Mouse (Mus musculus) kidney, postnatal 4 days (tissue): ENCODE data around the gene Dgcr2.

Experiments
- DNase-seq, 2 experiments: peaks; one replicate each; pipeline ENCODE4 v3.0.0; 2021; ENCODE audit warnings: mixed read lengths in 2 of 2

The Dgcr2 gene

GRCm38 (mm10) chr16:17911052-17911595 is 12.8 kb upstream of the Dgcr2 start, which contains the start of gene Ess2:
Gene Ess2 (minus strand): TSS chr16:17911348.
- DNase-seq = peak; percentile 87 to 93

GRCm38 (mm10) chr16:17896091-17896490 is 2.3 kb downstream of the Dgcr2 start:
- no peak for DNase-seq

- no peak for DNase-seq
Measured at GRCm38 (mm10) chr16:17893923-17894322, 4.4 kb downstream of the Dgcr2 start, which contains the start of gene Tssk1. Gene Tssk1 (plus strand): TSS chr16:17894223.

- peak; percentile 24 to 41 for DNase-seq
Measured at GRCm38 (mm10) chr16:17892606-17893005, 5.8 kb downstream of the Dgcr2 start.

- peak; percentile 100 for DNase-seq
Measured at GRCm38 (mm10) chr16:17891567-17891959, 6.8 kb downstream of the Dgcr2 start, which contains the start of gene Gm20518. Gene Gm20518 (minus strand): TSS chr16:17891671.

- DNase-seq = peak; percentile 83 to 90
Measured at GRCm38 (mm10) chr16:17890917-17891566, 7.3 kb downstream of the Dgcr2 start.

GRCm38 (mm10) chr16:17890342-17890727 is 8.0 kb downstream of the Dgcr2 start:
- no peak for DNase-seq

- DNase-seq = no peak
Measured at GRCm38 (mm10) chr16:17889689-17890341, 8.5 kb downstream of the Dgcr2 start.

- DNase-seq = no peak
Measured at GRCm38 (mm10) chr16:17884116-17884515, 14.2 kb downstream of the Dgcr2 start.

GRCm38 (mm10) chr16:17882196-17882595 is 16.2 kb downstream of the Dgcr2 start:
- DNase-seq = no peak

GRCm38 (mm10) chr16:17879571-17879970 is 18.8 kb downstream of the Dgcr2 start:
- no peak for DNase-seq

GRCm38 (mm10) chr16:17876096-17876495 is 22.3 kb downstream of the Dgcr2 start:
- no peak for DNase-seq

- no peak for DNase-seq
Measured at GRCm38 (mm10) chr16:17875174-17875573, 23.2 kb downstream of the Dgcr2 start.

- no peak for DNase-seq
Measured at GRCm38 (mm10) chr16:17872995-17873394, 25.4 kb downstream of the Dgcr2 start.

- no peak for DNase-seq
Measured at GRCm38 (mm10) chr16:17871248-17871647, 27.1 kb downstream of the Dgcr2 start.

GRCm38 (mm10) chr16:17865770-17866169 is 32.6 kb downstream of the Dgcr2 start:
- DNase-seq = peak in 1 of 2 experiments; percentile 9

- DNase-seq = no peak
Measured at GRCm38 (mm10) chr16:17865293-17865692, 33.1 kb downstream of the Dgcr2 start.

GRCm38 (mm10) chr16:17858592-17858991 is 39.8 kb downstream of the Dgcr2 start:
- DNase-seq = peak; percentile 51 to 60

GRCm38 (mm10) chr16:17857157-17857556 is 41.2 kb downstream of the Dgcr2 start:
- no peak for DNase-seq

- DNase-seq = no peak
Measured at GRCm38 (mm10) chr16:17853263-17853662, 45.1 kb downstream of the Dgcr2 start.

GRCm38 (mm10) chr16:17851860-17852259 is 46.5 kb downstream of the Dgcr2 start:
- no peak for DNase-seq

GRCm38 (mm10) chr16:17851331-17851730 is 47.0 kb downstream of the Dgcr2 start:
- DNase-seq = no peak

GRCm38 (mm10) chr16:17849486-17849885 is 48.9 kb downstream of the Dgcr2 start:
- DNase-seq = no peak

- DNase-seq = peak; percentile 37 to 50
Measured at GRCm38 (mm10) chr16:17848928-17849327, 49.4 kb downstream of the Dgcr2 start.
